Mouse (Mus musculus): ENCODE measurements around the gene Tbcd.

The Tbcd gene

DNA sequence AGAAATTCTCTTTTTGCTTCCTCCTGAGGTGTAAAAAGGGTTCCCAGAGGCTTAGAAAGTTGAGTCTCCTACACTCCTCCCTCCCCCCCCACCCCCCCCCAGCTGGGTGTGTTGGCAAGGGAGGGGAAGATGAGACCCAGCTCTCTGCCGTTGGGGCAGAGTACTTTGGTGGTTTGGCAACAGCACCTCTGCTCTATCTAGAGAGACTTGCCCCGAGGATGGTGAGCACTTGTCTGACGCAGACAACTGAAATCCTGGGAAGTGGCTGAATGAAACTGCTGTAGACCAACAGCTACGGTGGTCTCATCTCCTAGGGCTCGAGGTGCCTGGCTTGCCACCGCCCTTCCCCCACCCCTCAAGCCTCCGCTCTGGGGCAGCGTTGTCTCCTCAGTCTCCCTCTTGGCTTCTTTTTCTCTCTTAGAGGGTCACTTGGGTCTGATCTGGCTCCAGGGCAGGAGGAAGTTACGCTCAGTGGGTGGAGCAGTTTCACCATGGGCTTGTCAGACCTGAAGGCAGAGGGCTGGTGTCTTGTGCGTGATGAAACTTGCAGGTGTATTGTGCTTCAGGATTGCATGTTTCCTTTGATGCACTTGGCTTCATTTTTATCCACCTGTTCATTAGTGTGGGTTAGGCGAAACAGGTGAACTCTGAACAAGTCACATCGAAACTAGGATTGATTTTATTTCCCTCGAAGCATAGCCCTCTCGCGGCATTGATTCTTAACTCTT lies 27.9 kb downstream of the Tbcd start:
- no peak for DNase-seq

DNA sequence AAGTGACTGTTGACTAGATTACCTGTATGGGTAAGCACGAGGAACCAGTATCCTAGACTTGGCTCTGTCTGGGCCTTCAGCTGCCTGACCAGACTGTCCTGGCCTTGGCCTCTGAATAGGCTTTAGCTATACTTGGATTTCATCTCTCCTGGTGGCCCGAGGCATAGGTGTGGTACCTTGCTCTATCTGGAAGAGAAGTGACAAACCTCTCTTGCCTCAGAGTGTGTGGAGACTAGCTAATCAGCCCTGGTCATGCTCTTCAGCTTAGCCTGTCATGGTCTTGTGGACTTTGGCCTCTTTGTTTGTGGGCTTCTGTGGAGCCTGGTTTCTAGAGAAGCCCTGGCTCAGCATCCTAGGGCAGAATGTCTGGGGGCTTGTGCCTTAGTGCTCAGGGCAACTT lies 29.4 kb downstream of the Tbcd start:
- no peak for DNase-seq

DNA sequence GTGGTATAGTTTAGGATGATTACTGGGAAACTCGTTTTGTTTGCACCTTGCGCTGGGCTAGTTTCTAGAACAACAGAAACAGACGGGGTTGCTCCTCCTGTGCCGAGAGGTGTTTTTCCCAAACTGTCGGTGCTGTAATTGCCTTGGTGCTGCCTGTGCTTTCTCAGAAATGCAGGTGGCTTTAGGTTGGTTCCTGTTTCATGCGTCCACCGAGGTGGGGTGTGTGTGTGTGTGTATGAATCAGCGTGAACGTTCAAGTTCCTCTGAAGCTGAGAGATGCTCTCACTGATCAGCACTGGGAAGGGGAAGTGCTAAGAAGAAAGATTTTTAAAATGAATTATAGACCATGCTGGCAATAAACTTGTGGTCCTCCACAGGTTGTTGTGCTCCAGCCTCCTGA lies 34.1 kb downstream of the Tbcd start:
- no peak for DNase-seq

DNA sequence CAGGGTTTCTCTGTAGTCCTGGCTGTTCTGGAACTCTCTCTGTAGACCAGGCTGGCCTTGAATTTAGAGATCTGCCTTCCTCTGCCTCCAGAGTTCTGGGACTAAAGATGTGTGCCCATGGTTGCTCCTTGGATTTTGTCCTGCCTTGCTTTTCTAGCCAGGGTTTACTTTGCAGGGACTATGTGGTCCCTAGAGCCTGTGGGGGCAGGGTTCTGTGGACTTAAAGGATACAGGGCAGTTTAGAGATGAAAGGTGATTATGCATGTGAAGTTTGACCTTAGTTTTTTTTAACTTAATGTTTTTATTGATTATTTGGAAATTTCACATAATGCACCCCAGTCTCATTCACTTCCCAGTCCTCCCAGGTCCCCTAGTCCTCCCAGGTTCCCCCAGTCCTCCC lies 38.9 kb downstream of the Tbcd start:
- no peak for DNase-seq

DNA sequence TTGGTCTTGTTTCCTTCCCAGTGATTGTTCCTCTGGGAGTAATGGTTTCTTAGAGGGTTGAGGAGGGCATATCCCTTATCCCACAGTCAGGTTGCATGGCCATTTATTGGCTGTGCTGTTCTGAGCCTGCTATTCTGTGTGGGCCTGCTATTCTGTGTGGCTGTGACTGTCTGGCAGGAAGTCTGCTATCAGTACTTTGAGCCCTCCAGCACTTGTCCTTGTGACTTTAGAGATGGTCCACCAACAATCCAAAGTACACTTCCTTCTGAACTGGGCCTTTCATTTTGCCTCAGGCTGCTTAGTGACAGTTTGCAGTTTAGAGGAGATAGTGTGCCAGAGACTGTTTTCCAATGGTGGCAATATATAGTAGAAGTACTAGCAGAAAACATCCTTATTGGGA lies 48.8 kb downstream of the Tbcd start:
- no peak for DNase-seq

DNA sequence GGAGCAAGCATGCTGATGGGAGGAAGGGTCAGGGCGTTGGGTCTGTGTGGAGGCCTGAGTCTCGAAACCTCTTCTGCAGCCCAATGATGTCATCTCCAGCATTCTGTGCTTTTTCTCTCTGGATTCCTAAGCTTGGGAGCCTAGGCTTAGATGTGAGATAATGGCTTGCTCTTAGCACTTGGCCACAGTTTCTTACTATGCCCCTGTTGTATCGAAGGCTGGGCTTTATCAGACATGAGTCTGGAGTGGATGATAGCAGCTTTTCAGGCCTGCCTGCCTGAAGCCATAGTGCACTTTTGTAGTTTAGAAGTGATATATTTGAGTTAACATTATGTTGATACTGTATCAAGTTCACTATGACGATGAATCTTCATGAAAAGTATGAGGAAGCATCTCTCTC lies 49.8 kb downstream of the Tbcd start:
- no peak for DNase-seq

DNA sequence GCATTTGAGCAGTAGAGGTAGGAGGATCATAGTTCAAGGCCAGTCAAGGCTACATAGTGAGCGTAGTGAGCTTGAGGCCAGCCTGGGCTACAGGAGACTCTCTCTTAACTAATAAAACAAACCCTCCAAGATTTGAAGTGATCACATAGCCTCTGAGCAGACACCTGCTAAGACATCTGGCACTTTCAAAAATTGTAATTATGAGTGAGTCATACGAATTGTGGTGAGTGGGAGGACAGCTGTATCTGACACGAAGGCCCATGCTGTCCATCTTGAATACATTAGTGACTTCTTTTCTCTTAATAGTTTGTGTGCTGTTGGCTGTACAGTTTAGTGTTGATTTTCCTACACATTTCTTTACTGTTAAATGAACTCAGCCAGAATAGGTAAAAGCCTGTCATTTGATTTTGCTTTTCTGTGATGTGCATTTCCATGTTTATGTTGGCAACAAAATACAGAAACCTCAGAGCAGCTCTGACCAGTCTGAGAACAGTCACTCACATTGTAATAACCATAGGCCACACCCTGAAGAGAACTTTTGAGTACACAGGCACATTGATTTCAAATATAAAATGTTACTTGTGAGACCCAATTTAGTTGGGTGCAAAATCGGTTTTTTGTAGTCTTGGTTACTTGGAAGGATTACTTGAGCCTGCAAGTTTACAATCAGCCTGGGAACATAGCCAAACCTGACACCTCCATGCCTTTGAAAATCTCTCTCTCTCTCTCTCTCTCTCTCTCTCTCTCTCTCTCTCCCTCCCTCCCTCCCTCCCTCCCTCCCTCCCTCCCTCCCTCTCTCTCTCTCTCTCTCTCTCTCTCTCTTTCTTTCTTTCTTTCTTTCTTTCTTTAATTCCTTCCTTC lies 50.5 kb downstream of the Tbcd start:
- DNase-seq = no peak

DNA sequence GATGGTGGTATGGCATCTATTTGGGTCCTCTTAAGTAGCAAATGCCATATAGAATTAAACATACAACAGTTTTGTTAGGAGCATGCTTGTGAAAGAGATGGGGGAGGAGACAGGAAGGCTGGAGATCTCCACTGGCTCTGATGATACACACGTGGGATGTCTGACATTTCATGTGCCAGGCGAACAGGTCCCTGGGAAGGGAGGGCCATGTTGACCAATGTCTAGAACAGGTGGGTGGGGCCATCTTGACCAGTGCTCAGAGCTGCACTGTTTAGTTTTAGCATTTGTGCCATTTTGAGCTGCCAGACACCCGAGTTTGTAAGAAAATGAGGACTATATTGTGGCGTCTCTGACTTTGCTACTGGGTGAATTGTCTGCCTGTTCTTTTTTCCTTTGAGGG lies 56.7 kb downstream of the Tbcd start:
- DNase-seq = no peak

DNA sequence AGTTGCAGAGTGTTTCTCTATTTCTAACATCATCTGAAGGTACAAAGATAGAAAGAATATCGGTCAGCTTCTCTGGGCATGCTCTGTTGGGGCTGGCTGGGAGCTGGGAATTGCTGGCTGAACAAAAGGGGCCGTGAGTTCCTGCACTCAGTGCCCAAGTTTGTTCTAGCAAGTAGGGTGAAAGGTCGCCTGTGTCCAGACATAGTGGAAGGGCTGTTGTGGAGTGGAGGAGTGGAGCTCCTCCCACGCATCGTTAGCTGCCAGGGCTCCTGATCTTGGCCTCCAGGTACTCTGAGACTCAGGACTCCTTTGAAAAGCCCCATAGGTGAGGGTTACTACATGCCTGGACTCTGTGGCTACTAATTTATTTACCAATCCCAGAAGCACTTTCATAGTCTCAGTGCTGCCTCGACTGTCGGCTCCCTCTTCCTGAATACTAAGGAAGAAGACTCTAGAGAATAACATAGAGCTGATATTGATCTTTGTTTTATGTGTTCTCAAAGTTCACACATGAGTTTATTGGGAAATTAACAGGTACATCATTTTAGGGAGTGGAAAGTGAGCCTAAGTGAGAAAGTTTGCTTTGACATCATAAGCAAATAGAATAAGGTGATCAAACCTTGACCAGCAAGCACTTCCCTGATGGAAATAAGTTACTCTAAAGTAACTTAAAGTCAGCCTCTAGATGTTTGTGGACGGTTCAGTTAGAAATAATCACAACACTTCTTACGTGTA lies 58.9 kb downstream of the Tbcd start:
- DNase-seq = no peak

DNA sequence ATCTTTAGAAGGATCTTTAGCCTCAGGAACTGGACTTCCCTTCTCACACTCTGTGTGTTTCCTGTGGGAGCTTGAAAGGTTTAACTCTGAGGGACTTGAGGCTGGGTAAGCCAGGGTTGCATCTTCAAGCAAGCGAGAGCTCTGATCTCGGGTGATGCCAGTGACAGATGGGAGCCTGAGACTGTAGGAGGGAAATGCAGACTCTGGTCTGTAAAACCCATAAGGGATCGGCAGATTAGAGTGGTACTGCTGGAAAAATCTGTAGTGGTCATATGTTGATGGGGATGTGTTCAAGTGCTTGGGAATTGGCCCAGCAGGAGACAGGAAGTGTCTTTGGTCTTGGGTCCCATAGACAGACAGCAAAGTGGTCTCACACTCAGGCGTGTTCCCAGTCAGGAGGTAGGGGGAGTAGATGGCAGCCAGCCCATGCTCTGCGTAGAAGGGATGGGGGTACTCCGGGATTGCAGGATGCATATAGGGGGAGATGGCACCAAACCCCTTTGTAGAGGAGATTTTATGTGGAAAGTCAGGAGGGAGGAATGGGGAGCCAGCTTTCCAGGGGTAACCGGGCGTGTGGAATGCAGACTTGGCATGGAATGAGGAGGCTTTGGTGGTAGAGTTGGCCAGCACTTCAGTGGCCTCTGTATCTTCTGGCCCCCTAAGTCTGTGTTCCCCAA lies 61.3 kb downstream of the Tbcd start:
- no peak for DNase-seq

DNA sequence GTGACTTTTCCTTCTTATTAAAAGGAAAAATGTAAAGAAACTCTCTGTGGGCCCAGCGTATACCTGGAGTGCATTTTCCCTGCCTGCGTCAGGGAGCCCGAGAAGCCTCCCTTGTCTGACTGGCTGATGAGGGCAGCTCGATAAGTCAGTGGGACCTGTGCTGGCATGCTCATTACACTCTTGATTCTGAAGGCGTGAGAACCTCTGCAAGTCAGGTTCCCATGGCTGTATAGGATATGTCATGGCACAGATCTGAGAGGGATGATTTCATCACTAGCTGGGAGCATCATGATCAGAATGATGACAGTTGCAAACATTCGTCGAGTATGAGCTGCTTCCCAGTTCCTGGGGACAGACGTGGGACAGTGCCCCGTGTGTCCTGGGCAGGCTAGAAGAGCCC lies 64.2 kb downstream of the Tbcd start:
- no peak for DNase-seq

DNA sequence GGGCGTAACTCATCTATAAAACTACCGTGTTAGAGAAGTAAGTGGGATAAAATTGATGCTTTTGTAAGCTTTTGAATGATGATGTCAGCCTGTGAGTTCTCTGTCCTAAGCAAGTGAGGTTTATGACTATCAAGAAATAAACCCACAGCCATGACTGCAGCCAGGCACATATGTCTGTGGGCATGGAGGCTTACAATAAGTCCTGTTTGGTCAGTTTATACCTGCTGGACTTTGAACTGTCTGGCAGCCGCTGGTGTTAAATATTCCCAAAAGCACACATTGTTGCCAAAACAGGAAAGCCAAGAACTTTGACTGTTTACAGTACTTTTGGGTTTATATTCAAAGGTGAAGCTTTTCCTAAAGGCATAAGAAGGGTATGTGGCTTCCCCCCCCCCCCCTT lies 65.2 kb downstream of the Tbcd start:
- no peak for DNase-seq

DNA sequence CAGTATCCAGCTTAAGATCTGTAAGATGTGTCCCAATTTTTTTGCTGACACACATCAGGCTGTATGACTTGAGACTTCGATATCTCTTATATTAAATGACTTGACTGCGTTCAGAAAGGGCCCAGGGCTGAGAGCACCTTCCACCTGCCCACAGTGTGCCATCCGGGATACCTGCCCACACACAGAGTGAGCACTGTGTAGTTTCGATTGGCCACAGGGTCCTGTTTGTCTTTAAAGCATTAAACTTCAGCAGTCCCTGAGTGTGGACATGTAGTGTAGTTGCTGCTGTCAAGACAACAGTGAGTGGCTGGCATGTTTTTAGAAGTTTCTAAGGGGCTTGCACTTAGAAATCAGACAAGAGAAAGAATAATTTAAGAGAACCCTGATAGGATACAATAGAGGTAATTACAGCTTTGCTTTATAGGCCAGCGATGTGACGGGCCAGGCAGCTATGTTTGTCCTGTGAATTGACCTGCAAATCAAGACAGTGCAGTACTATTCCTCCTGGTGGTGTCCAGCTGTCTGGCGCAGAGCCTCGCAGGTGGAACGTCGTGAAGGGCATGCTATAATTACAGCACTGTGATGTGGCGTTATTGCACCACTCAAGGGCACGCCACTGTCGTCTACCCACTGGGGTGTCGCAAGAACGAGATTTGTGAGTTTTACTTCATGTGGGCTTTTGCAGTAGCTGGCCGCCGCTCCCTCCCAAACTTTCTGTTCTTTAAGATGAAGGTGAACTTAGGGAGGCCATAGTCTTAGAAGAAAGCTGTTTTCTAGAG lies 66.1 kb downstream of the Tbcd start:
- DNase-seq = peak; percentile 7

DNA sequence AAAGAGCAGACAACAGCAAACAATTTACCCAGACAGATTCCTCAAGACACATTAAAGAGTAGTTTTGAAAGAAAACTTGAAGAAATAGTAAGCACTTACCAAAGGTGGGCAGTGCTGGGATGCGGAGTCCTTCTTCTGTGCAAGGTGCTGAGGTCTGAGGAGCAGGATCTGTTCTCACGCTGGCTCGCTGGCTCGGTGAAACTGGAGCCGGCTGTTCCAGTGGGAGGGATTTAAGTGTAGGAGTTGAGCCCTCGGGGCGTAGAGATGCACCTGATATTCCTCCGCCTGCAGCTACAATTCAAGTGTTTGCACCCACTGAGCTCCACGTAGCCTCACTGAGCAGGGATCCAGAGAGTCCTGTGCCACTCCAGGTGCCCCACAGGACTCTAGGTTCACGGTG lies 67.4 kb downstream of the Tbcd start, which contains the start of gene Zfp750:
Gene Zfp750, minus strand, starts transcription at position 203 of the 400 bp plus-strand sequence.
- DNase-seq = no peak

DNA sequence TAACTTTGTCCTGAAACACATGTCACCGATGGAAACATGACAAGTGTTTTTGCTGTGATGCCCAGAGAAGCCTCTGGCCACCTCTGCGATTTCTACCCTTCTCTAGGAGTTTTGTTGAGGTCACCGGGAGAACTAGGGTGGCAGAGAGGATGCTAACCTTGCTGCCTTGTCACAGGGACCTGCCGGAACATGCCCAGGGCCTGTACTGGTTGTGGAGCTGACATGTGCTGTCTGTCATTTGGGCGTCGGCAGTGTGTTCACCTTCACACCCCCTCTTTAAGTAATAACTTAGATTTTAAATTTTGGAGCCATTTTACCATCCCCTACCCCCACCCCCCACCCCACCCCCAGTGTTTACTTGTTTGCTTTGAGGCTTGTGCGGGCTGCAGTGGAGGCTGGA lies 68.0 kb downstream of the Tbcd start:
- no peak for DNase-seq

DNA sequence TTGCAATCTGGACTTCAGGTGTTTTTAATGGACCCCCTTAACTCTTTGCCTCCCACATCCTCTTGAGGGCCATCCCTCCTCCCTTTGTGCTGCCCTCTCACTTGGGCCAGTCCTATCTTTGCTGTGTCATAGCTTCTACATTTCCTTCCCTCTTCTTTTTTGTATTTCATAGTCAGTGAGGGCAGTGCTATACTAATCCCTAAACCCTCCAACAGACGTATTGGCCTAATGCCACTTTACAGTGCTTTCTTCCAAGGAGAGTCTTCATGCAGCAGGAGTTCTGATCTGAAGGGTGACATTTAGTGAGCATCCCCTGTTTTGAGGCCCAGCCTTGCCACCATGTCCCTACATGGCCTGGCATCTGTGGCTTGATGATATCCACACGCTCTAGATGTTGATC lies 69.0 kb downstream of the Tbcd start:
- DNase-seq = no peak

DNA sequence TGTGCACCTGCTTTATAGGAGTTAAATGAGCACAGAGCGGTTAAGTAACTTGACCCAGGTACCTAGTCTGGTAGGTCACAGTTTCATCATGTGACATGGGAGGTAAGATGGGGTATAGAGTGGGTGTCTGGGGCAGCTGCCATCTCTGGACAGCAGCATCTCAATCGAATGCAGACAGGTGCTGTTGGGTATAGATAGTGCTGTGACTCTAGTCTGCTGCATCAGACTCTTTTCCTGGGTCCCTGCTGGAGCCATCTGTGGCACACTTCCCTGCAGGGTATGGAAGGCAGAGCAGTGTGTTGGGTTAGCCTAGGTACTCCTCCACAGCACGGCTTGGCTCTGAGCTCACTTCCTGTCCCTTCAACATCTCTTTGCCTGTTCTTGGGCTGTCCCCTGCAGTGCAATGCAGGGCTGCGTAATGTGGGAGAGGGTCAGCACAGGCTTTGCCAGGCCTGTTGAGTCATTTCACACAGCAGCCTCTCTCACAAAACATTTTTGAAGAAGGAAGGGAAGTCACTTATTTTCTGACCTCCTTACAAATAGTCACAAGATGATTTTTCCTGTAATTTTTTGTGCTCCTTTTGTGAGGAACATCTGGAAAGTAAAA lies 70.5 kb downstream of the Tbcd start:
- DNase-seq = no peak

DNA sequence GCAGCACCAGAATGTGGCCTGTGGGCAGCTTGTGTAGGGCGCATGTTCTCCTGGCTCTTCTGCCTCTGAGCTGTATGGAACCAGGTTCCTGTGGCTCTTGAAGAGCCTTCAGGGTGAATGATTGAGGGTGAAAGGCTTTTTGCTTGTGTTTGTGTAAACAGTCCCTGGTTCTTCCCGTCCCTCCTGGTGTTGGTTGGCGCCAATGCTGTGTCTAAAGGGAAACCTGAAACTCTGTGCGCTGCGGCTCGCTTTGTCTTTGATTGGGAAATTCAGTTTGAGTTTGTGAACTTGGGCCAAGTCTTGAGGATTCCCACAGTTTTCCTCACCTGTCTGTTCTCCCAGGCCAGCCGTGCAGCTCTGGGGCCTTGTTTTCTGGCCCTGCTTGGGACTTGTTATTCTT lies 72.4 kb downstream of the Tbcd start:
- DNase-seq = no peak

DNA sequence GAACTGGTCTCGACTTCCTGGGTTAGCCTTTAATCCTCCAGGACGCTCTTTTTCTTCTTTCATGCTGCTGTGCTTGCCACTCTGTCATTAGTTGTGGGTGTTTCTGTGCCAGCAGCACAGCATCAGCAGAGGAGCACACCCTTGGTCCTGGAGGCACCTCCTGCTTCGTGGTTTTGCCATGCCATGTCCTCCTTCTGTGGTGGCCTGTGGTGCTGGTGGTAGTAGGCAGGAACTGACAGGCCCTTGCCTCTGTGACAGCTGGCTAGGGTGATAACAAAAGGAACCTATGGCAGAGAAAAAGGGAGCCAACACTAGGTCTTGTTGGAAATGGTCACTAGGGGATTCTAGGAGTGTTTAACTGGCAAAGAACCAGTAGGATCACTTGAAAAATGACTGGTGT lies 78.0 kb downstream of the Tbcd start:
- DNase-seq = no peak

DNA sequence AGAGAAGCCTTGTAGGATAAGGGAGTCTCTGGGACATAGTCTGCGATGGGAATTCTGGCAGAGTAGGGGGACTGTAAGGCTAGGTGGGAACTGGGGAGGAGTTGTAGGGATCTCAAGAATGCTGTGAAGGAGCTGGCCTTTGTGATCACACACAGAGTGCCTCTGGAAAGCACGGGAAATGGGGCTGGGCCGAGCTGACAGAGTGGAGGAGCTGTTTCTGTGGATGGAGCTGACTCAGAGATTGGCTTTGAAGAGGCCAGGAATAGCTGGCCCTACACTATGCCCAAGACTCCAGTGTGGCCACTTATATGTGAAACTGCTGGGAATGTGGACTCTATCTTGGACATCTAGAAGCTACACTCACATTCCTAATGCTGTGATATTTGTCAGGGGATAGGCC lies 84.8 kb downstream of the Tbcd start:
- no peak for DNase-seq

DNA sequence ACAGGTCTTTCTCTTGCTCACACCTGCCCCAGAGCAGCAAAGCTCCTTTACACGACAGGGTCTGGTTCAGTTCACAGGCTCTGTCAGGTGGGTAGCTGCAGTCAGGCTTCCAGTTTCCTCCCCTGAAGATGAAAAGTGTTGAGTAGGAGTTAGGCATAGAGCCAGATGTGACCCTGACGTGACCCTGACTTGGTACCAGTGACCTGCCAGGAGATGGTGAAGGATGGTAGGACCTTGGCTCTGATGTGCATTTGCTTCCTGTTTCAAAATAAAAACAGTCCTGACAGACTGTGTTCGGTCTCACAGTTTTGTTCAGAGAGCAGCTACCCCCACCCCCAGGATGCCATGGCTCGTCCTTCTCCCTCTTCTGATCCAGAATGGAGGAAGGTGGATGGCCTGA lies 90.7 kb downstream of the Tbcd start:
- DNase-seq = no peak

DNA sequence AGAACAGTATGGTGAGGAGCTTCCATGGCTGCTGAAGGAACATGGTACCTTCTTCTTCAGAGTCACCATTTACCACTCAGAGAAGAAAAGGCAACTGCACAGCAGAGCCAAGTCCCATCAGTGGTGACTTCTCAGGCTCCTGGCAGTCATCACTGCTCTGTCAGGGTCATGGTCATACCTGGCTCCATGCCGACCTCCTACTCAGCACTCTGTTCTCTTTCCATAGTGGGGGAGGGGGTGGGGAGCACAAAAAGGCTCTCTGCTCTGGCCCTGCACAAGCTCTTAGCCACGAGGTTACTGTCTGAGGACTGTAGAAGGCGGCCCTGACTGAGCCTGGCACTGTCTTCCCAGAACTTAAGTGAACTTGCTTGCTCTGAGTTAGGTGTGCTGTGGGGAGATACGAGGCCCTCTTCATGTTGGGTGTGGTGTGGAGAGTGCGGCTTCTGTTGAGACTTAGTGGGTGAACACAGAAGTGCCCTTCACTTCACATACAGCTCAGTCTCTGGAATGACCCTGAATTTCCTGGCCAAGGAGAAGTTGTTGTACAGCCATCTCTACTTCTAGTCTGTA lies 91.6 kb downstream of the Tbcd start:
- DNase-seq = no peak

Data from lung, postnatal 14 days (tissue).